18 mouse cellular contexts compared by ENCODE assay signal in genomic region chrX:93397089-93397488, GRCm38 (mm10).
DNase-seq lines count a peak whose midpoint lies in the region; ATAC-seq and TF ChIP-seq lines count a peak whose summit lies in the region.
"Had no signal": no experiment of that assay in that cellular context is flagged by ENCODE, and none has a peak within 500 bp of the region (broad histone marks: within the 10 kb centered on the region; RNA-seq: fewer than 3 reads in every experiment).

No protein-coding gene starts in this region.

- H3K4me1 ChIP-seq in MEL (ENCODE audit: control insufficient read depth in 1 of 2, insufficient read depth in 2 of 2, low read length in 2 of 2): peaks cover 3 to 11% of the 10 kb centered on the region in 2 experiments
- H3K4me1 ChIP-seq in intestine, embryonic 16.5 days (ENCODE audit: control insufficient read depth, insufficient read depth, low read length): no peaks in the 10 kb centered on the region
- no peaks in the 10 kb centered on the region; the same call in 1 of the 2 replicates for H3K4me1 ChIP-seq in liver, embryonic 16.5 days (ENCODE audit: control insufficient read depth, low read depth, low read length)
- H3K4me1 ChIP-seq in midbrain, embryonic 13.5 days (replicated peaks): no peaks in the 10 kb centered on the region
- H3K4me1 ChIP-seq in thymus, adult 2 months (replicated peaks; ENCODE audit: control insufficient read depth, insufficient read depth, low read length): no peaks in the 10 kb centered on the region
- H3K4me1 ChIP-seq: forebrain, embryonic 12.5 days; midbrain, embryonic 15.5 days; neural tube, embryonic 15.5 days; stomach, embryonic 15.5 days had no signal

- H3K4me2 ChIP-seq in intestine, embryonic 16.5 days (ENCODE audit: low read depth, low read length): no peak overlapping the region
- no peak overlapping the region for H3K4me2 ChIP-seq in liver, embryonic 16.5 days (ENCODE audit: low read depth, low read length)
- H3K4me2 ChIP-seq in midbrain, embryonic 13.5 days (replicated peaks): no peak overlapping the region
- H3K4me2 ChIP-seq: forebrain, embryonic 12.5 days; hindbrain, embryonic 14.5 days; midbrain, embryonic 15.5 days; neural tube, embryonic 15.5 days; stomach, embryonic 15.5 days had no signal

- peak; percentile 74 to 80 for TF ChIP-seq EP300 in MEL (IDR thresholded peaks at IDR 0.05; ENCODE audit: low read depth in 1 of 2, low read length in 2 of 2)

- no peaks in the 10 kb centered on the region for H3K9me3 ChIP-seq in MEL (replicated peaks; ENCODE audit: insufficient read depth, low read length)
- no peaks in the 10 kb centered on the region for H3K9me3 ChIP-seq in intestine, embryonic 16.5 days (ENCODE audit: control insufficient read depth, low read length)
- H3K9me3 ChIP-seq in liver, embryonic 16.5 days (replicated peaks; ENCODE audit: control insufficient read depth, low read length): no peaks in the 10 kb centered on the region
- H3K9me3 ChIP-seq in midbrain, embryonic 13.5 days: no peaks in the 10 kb centered on the region
- H3K9me3 ChIP-seq: forebrain, embryonic 12.5 days; midbrain, embryonic 15.5 days; neural tube, embryonic 15.5 days; stomach, embryonic 15.5 days had no signal

- no peaks in the 10 kb centered on the region for H3K79me2 ChIP-seq in MEL (ENCODE audit: control insufficient read depth, insufficient read depth, low read length, poor library complexity)

- no peak overlapping the region for H3K4me3 ChIP-seq in MEL (ENCODE audit: control insufficient read depth in 1 of 2, insufficient read depth in 1 of 2, low read depth in 2 of 2, low read length in 2 of 2)
- H3K4me3 ChIP-seq in intestine, embryonic 16.5 days (ENCODE audit: low read length): no peak overlapping the region
- H3K4me3 ChIP-seq in liver, embryonic 16.5 days (ENCODE audit: low read depth, low read length): no peak overlapping the region
- H3K4me3 ChIP-seq in midbrain, embryonic 13.5 days (replicated peaks): no peak overlapping the region
- H3K4me3 ChIP-seq in thymus, adult 2 months (ENCODE audit: control insufficient read depth, insufficient read depth, low read length): no peak overlapping the region
- H3K4me3 ChIP-seq: forebrain, embryonic 12.5 days; midbrain, embryonic 15.5 days; neural tube, embryonic 15.5 days; stomach, embryonic 15.5 days had no signal

- H3K36me3 ChIP-seq in MEL (ENCODE audit: control insufficient read depth in 1 of 2, insufficient read depth in 2 of 2, low read length in 2 of 2): peaks cover 0 to 19% of the 10 kb centered on the region in 2 experiments; a peak in 2 of 4 replicates
- no peaks in the 10 kb centered on the region for H3K36me3 ChIP-seq in intestine, embryonic 16.5 days (ENCODE audit: control insufficient read depth, insufficient read depth, low read length)
- H3K36me3 ChIP-seq in liver, embryonic 16.5 days (ENCODE audit: control insufficient read depth, insufficient read depth): no peaks in the 10 kb centered on the region
- no peaks in the 10 kb centered on the region for H3K36me3 ChIP-seq in midbrain, embryonic 13.5 days
- no peaks in the 10 kb centered on the region for H3K36me3 ChIP-seq in thymus, adult 2 months (ENCODE audit: control insufficient read depth, insufficient read depth, low read length)
- H3K36me3 ChIP-seq: forebrain, embryonic 12.5 days; midbrain, embryonic 15.5 days; neural tube, embryonic 15.5 days; stomach, embryonic 15.5 days had no signal

- no peaks in the 10 kb centered on the region for H3K27me3 ChIP-seq in MEL (ENCODE audit: control insufficient read depth in 1 of 2, insufficient read depth in 2 of 2, low read length in 2 of 2)
- H3K27me3 ChIP-seq in intestine, embryonic 16.5 days (replicated peaks; ENCODE audit: control insufficient read depth, insufficient read depth, low read length): no peaks in the 10 kb centered on the region
- no peaks in the 10 kb centered on the region for H3K27me3 ChIP-seq in liver, embryonic 16.5 days (ENCODE audit: control insufficient read depth, insufficient read depth, low read depth, low read length)
- H3K27me3 ChIP-seq in midbrain, embryonic 13.5 days: no peaks in the 10 kb centered on the region
- H3K27me3 ChIP-seq in thymus, adult 2 months (ENCODE audit: control insufficient read depth, insufficient read depth, low read length): no peaks in the 10 kb centered on the region
- H3K27me3 ChIP-seq: forebrain, embryonic 12.5 days; midbrain, embryonic 15.5 days; neural tube, embryonic 15.5 days; stomach, embryonic 15.5 days had no signal

- TF ChIP-seq CTCF in MEL (IDR thresholded peaks at IDR 0.05 in 2 of 3, conservative IDR thresholded peaks at IDR 0.05 in 1 of 3; ENCODE audit: control insufficient read depth in 1 of 3, insufficient read depth in 1 of 3, low read depth in 2 of 3, low read length in 3 of 3, poor library complexity in 1 of 3, severe bottlenecking in 1 of 3): no peak
- no peak for TF ChIP-seq CTCF in thymus, adult 2 months (IDR thresholded peaks at IDR 0.05; ENCODE audit: borderline replicate concordance, control insufficient read depth, extremely low read depth, insufficient read depth, low read length, poor library complexity)

- DNase-seq in 416B (ENCODE audit: low read depth): peak; percentile 9
- peak; percentile 73 for DNase-seq in MEL (ENCODE audit: low read depth, low spot score)
- DNase-seq in retina, postnatal 1 day: no peak
- no peak for DNase-seq in thymus, adult 2 months
- DNase-seq: adrenal gland, postnatal 14 days; cerebellum, adult 8-10 months; gastrocnemius, postnatal 10 days; right cerebral cortex, postnatal 14 days; thymus, adult 18-20 months had no signal

- peak; percentile 65 for ATAC-seq in intestine, embryonic 16.5 days
- ATAC-seq in liver, embryonic 16.5 days (ENCODE audit: low read depth): peak; percentile 71
- ATAC-seq in midbrain, embryonic 13.5 days: no peak
- ATAC-seq: midbrain, embryonic 15.5 days had no signal

- no peak for TF ChIP-seq RAD21 in MEL (IDR thresholded peaks at IDR 0.05; ENCODE audit: low read depth, low read length)

- H3K27ac ChIP-seq in MEL (ENCODE audit: control insufficient read depth, low read depth, low read length): peak overlapping the region; percentile 88
- H3K27ac ChIP-seq in intestine, embryonic 16.5 days (ENCODE audit: low read length): no peak overlapping the region
- H3K27ac ChIP-seq in liver, embryonic 16.5 days (ENCODE audit: low read length): no peak overlapping the region
- H3K27ac ChIP-seq in midbrain, embryonic 13.5 days: no peak overlapping the region
- no peak overlapping the region for H3K27ac ChIP-seq in thymus, adult 2 months (ENCODE audit: control insufficient read depth, insufficient read depth, low read length)
- H3K27ac ChIP-seq: forebrain, embryonic 12.5 days; hindbrain, embryonic 14.5 days; kidney, postnatal 0 days; midbrain, embryonic 15.5 days; neural tube, embryonic 15.5 days; stomach, embryonic 15.5 days had no signal

- WGBS in intestine, embryonic 16.5 days: 59% methylated on average over 3 of the region's 3 CpGs
- 29% methylated on average over 3 of the region's 3 CpGs for WGBS in liver, embryonic 16.5 days (ENCODE audit: insufficient replicate concordance)
- WGBS in midbrain, embryonic 13.5 days: 79% methylated on average over 3 of the region's 3 CpGs
- 41% methylated on average over 3 of the region's 3 CpGs for WGBS in thymus, adult 2 months

- no peak overlapping the region for H3K9ac ChIP-seq in MEL (ENCODE audit: control insufficient read depth, low read depth, low read length, poor library complexity, severe bottlenecking)
- no peak overlapping the region for H3K9ac ChIP-seq in intestine, embryonic 16.5 days (ENCODE audit: low read depth, low read length)
- no peak overlapping the region for H3K9ac ChIP-seq in liver, embryonic 16.5 days (ENCODE audit: low read depth, low read length)
- H3K9ac ChIP-seq in midbrain, embryonic 13.5 days (replicated peaks): no peak overlapping the region
- H3K9ac ChIP-seq: forebrain, embryonic 12.5 days; hindbrain, embryonic 14.5 days; midbrain, embryonic 15.5 days; neural tube, embryonic 15.5 days; stomach, embryonic 15.5 days had no signal

- no peak for TF ChIP-seq POLR2A in MEL (IDR thresholded peaks at IDR 0.05; ENCODE audit: control insufficient read depth in 1 of 2, insufficient read depth in 1 of 2, low read depth in 1 of 2, low read length in 2 of 2, poor library complexity in 1 of 2)
- no peak for TF ChIP-seq POLR2A in thymus, adult 2 months (IDR thresholded peaks at IDR 0.05; ENCODE audit: control insufficient read depth, extremely low read depth, insufficient read depth, low read length, poor library complexity)

TF ChIP-seq in MEL, 35 proteins besides CTCF, POLR2A, EP300 and RAD21 (continues in another document):
- peak; percentile 81 for TF ChIP-seq GATA1 (IDR thresholded peaks at IDR 0.05; ENCODE audit: low read depth, low read length)
- TF ChIP-seq MYC (IDR thresholded peaks at IDR 0.05; ENCODE audit: low read depth, low read length): no peak
- peak; percentile 53 for TF ChIP-seq TAL1 (IDR thresholded peaks at IDR 0.05; ENCODE audit: low read length)
- no peak for TF ChIP-seq SMC3 (IDR thresholded peaks at IDR 0.05; ENCODE audit: low read depth, low read length)
- TF ChIP-seq TBP (IDR thresholded peaks at IDR 0.05; ENCODE audit: low read depth, low read length): 0 out of 2 replicates have a peak, but pooled peaks have one; percentile 9
- TF ChIP-seq TCF12 (IDR thresholded peaks at IDR 0.05; ENCODE audit: low read depth, low read length): peak; percentile 60
- TF ChIP-seq ZNF384 (IDR thresholded peaks at IDR 0.05; ENCODE audit: low read depth, low read length): peak; percentile 86
- TF ChIP-seq ZKSCAN1 (IDR thresholded peaks at IDR 0.05; ENCODE audit: low read depth, low read length): no peak
- 0 out of 2 replicates have a peak, but pooled peaks have one; percentile 56 for TF ChIP-seq GABPA (IDR thresholded peaks at IDR 0.05; ENCODE audit: low read depth, low read length)
- TF ChIP-seq MAX (IDR thresholded peaks at IDR 0.05; ENCODE audit: low read length): no peak
- 0 out of 2 replicates have a peak, but pooled peaks have one; percentile 11 for TF ChIP-seq SIN3A (IDR thresholded peaks at IDR 0.05; ENCODE audit: low read length)
- peak; percentile 35; the same call in 1 of the 2 replicates for TF ChIP-seq MAFK (IDR thresholded peaks at IDR 0.05; ENCODE audit: borderline replicate concordance, low read depth, low read length)
- TF ChIP-seq MAZ (IDR thresholded peaks at IDR 0.05; ENCODE audit: low read depth, low read length): no peak
- TF ChIP-seq ZMIZ1 (IDR thresholded peaks at IDR 0.05; ENCODE audit: low read depth, low read length): no peak
- TF ChIP-seq NRF1 (IDR thresholded peaks at IDR 0.05; ENCODE audit: insufficient read depth, low read depth, low read length, poor library complexity, severe bottlenecking): no peak
- TF ChIP-seq MEF2A (IDR thresholded peaks at IDR 0.05; ENCODE audit: extremely low read depth, insufficient replicate concordance, low read depth, low read length, poor library complexity, severe bottlenecking): no peak
- no peak for TF ChIP-seq KAT2A (conservative IDR thresholded peaks at IDR 0.05; ENCODE audit: low read depth, low read length)
- peak; percentile 64 for TF ChIP-seq RCOR1 (IDR thresholded peaks at IDR 0.05; ENCODE audit: low read depth, low read length)
- no peak for TF ChIP-seq CHD2 (IDR thresholded peaks at IDR 0.05; ENCODE audit: low read length)

Comparison
In these comparisons a context has a peak if more than half of its experiments do, and no peak if none do; other contexts are left out.
1. DNase-seq: peak in 416B (single experiment) and MEL (single experiment); none in retina, postnatal 1 day (single experiment) and thymus, adult 2 months (single experiment).